15 mouse cellular contexts compared by ENCODE assay signal in the genomic region with DNA sequence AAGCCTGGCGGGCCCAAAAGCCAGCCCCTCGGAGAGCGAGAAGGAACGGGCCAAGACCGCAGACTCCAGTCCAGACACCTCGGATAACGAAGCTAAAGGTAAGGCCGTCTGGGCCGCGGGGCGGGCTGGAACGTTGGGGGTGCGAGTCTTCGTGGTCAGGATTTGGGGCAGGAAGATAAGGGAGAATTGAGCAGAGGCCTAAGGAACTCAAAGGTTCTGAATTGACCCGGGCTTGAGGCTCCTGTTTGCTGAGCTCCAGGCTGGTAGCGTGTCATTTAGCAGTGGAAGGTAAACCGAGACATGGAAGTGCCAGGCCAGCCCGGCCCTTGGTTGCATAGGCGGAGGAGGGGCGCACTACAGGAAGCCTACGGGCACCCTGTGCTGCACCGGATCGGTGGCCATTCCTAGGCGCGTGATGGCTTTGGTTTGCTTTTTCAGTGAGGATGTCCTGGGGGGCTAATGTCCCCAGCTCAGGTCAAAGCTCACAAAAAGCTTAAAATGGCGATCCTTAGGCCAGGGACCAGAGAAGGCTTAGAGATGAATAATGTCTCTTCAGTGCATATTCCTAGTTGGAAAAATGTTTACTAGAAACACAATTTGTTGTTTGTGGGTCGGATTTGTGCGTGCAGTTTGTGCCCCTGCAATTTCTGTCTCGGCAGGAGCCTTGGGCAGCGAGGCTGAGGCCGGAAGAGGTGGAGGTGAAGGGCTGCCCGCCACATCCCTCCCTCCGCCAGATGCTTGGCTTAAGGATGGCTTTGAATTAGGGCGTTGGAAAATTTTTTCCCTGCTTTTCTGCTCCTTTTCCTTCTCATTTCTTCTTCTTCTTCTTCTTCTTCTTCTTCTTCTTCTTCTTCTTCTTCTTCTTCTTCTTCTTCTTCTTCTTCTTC. TPM values are rescaled to one million over a fixed set of nuclear protein-coding genes. Genes with fewer than 3 reads are reported as not detected.
DNase-seq lines count a peak whose midpoint lies in the region; ATAC-seq and TF ChIP-seq lines count a peak whose summit lies in the region.
"Had no signal": no experiment of that assay in that cellular context is flagged by ENCODE, and none has a peak within 500 bp of the region (broad histone marks: within the 10 kb centered on the region; RNA-seq: fewer than 3 reads in every experiment).

No protein-coding gene starts in this region.

- H3K79me2 ChIP-seq in C2C12 (ENCODE audit: control insufficient read depth, insufficient read depth): peaks cover 99% of the 10 kb centered on the region

- no peaks in the 10 kb centered on the region for H3K9me3 ChIP-seq in intestine, embryonic 15.5 days
- H3K9me3 ChIP-seq in limb, embryonic 13.5 days: no peaks in the 10 kb centered on the region

- no peak for ATAC-seq in intestine, embryonic 15.5 days
- no peak for ATAC-seq in limb, embryonic 13.5 days (ENCODE audit: low FRiP score, low read depth)

- H3ac ChIP-seq in C2C12 (ENCODE audit: control insufficient read depth, insufficient read length, low read depth): peak overlapping the region; percentile 92

- peak overlapping the region; percentile 93 for H3K4me3 ChIP-seq in gastrocnemius, adult 2 months
- peak overlapping the region; percentile 71 for H3K4me3 ChIP-seq in C2C12 (ENCODE audit: insufficient read depth, poor library complexity, severe bottlenecking)
- H3K4me3 ChIP-seq in intestine, embryonic 15.5 days (replicated peaks): peak overlapping the region; percentile 28
- H3K4me3 ChIP-seq in limb, embryonic 13.5 days: peak overlapping the region; percentile 37

- peak; percentile 69 for DNase-seq in gastrocnemius, adult 2 months
- no peak for DNase-seq in gastrocnemius, postnatal 4 days (ENCODE audit: low spot score in 2 of 2)
- no peak for DNase-seq in spleen, adult 18-20 months
- DNase-seq in heart, postnatal 25 days (ENCODE audit: low spot score): no peak
- DNase-seq in layer of hippocampus, adult 8-10 months (ENCODE audit: low spot score in 2 of 2): no peak
- DNase-seq: cerebellum, adult 8-10 months; embryo, embryonic 11 days; heart, postnatal 14 days had no signal

- peaks cover 81% of the 10 kb centered on the region for H3K79me3 ChIP-seq in C2C12 (ENCODE audit: low read depth)

- peaks cover 8% of the 10 kb centered on the region for H3K36me3 ChIP-seq in C2C12 (ENCODE audit: control insufficient read depth, insufficient read depth)
- no peaks in the 10 kb centered on the region for H3K36me3 ChIP-seq in intestine, embryonic 15.5 days
- no peaks in the 10 kb centered on the region for H3K36me3 ChIP-seq in limb, embryonic 13.5 days

- H3K27ac ChIP-seq in gastrocnemius, adult 2 months: peak overlapping the region; percentile 99
- H3K27ac ChIP-seq in intestine, embryonic 15.5 days: no peak overlapping the region
- H3K27ac ChIP-seq in limb, embryonic 13.5 days: peak overlapping the region; percentile 63; the same call in 1 of the 2 replicates
- H3K27ac ChIP-seq: stomach, postnatal 0 days had no signal

- H3K4me1 ChIP-seq in intestine, embryonic 15.5 days (replicated peaks): 0 out of 2 replicates have a peak, but pooled peaks cover 5% of the 10 kb centered on the region
- H3K4me1 ChIP-seq in limb, embryonic 13.5 days: peaks cover 18% of the 10 kb centered on the region

- peak overlapping the region; percentile 34 for H3K4me2 ChIP-seq in intestine, embryonic 15.5 days (replicated peaks)
- peak overlapping the region; percentile 58 for H3K4me2 ChIP-seq in limb, embryonic 13.5 days (replicated peaks)

- 0 out of 2 replicates have a peak overlapping the region, but pooled peaks have one; percentile 11 for H3K9ac ChIP-seq in intestine, embryonic 15.5 days
- H3K9ac ChIP-seq in limb, embryonic 13.5 days: peak overlapping the region; percentile 69

- no peaks in the 10 kb centered on the region for H3K27me3 ChIP-seq in C2C12 (ENCODE audit: control insufficient read depth, insufficient read depth, insufficient read length)
- H3K27me3 ChIP-seq in intestine, embryonic 15.5 days (replicated peaks): peaks cover 93% of the 10 kb centered on the region
- peaks cover 96% of the 10 kb centered on the region for H3K27me3 ChIP-seq in limb, embryonic 13.5 days

- intact Hi-C loops in gastrocnemius, adult 2 months (cut with DNase I): loop anchor here (2.0 to 5.0 kb wide), 2 partner anchors 13 to 340 kb away; no protein-coding TSS in a partner anchor
- intact Hi-C loops in heart, postnatal 25 days (cut with DNase I): no loop called here

- TF ChIP-seq CTCF in gastrocnemius, adult 2 months (IDR thresholded peaks at IDR 0.05): no peak
- TF ChIP-seq CTCF in C2C12 (IDR thresholded peaks at IDR 0.05; ENCODE audit: control insufficient read depth, insufficient read depth, insufficient read length): no peak

- 5% methylated on average over 34 of the region's 34 CpGs for WGBS in intestine, embryonic 15.5 days
- WGBS in limb, embryonic 13.5 days: 2% methylated on average over 34 of the region's 34 CpGs

TF ChIP-seq in C2C12, 6 proteins besides CTCF, POLR2A, EP300 and RAD21:
- no peak for TF ChIP-seq CEBPB (IDR thresholded peaks at IDR 0.05; ENCODE audit: low read depth)
- TF ChIP-seq USF1 (IDR thresholded peaks at IDR 0.05; ENCODE audit: low read depth): no peak
- TF ChIP-seq MYOG (IDR thresholded peaks at IDR 0.05; ENCODE audit: control insufficient read depth, extremely low read depth, insufficient read length): no peak
- TF ChIP-seq MAX (IDR thresholded peaks at IDR 0.05): no peak
- no peak for TF ChIP-seq MYOD1 (IDR thresholded peaks at IDR 0.05; ENCODE audit: control insufficient read depth, insufficient read length, low read depth)
- TF ChIP-seq FOSL1 (IDR thresholded peaks at IDR 0.05; ENCODE audit: insufficient read depth, low read length, poor library complexity, severe bottlenecking): no peak

RNA-seq across cellular contexts. Expression of gene Hoxc5, which starts 0.5 kb away (rescaled TPM):
- 1 to 10 TPM; 2.7 to 2.9 TPM for total RNA-seq in gastrocnemius, adult 2 months (2021)
- total RNA-seq in gastrocnemius, postnatal 4 days (2021): 1 to 10 TPM; 4.1 to 5.0 TPM
- 1.6 TPM for polyA plus RNA-seq in C2C12 (2012; fragmentation: generic; extraction: Trizol)
- polyA plus RNA-seq in intestine, embryonic 15.5 days (2015; fragmentation: Nextera tagmentation; extraction: Ambion mirVana): 7.7 and 10.1 TPM in 2 replicates
- polyA plus RNA-seq in limb, embryonic 13.5 days (2015; fragmentation: Nextera tagmentation; extraction: Ambion mirVana): 5.2 and 6.7 TPM in 2 replicates
- total RNA-seq in heart, postnatal 25 days (2021): not detected
- total RNA-seq in layer of hippocampus, adult 8-10 months (2022): not detected
- total RNA-seq: heart, postnatal 14 days; megakaryocyte progenitor cell, adult 5-6 weeks had no signal

RNA-seq across cellular contexts. Expression of gene Hoxc10, which starts 1.2 kb away (rescaled TPM):
- 10 to 100 TPM; 72.4 to 84.8 TPM for total RNA-seq in gastrocnemius, adult 2 months (2021)
- 10 to 100 TPM; 45.2 to 46.4 TPM for total RNA-seq in gastrocnemius, postnatal 4 days (2021)
- 49.6 TPM for polyA plus RNA-seq in C2C12 (2012; fragmentation: generic; extraction: Trizol)
- 1.9 and 2.6 TPM in 2 replicates for polyA plus RNA-seq in intestine, embryonic 15.5 days (2015; fragmentation: Nextera tagmentation; extraction: Ambion mirVana)
- 11.0 and 11.3 TPM in 2 replicates for polyA plus RNA-seq in limb, embryonic 13.5 days (2015; fragmentation: Nextera tagmentation; extraction: Ambion mirVana)
- total RNA-seq in heart, postnatal 25 days (2021): not detected
- not detected for total RNA-seq in layer of hippocampus, adult 8-10 months (2022)
- total RNA-seq: heart, adult 8-10 months; heart, postnatal 14 days; megakaryocyte progenitor cell, adult 5-6 weeks had no signal
- polyA plus RNA-seq: liver, embryonic 16.5 days; stomach, postnatal 0 days had no signal

RNA-seq across cellular contexts. Expression of gene Hoxc9, which starts 8.5 kb away (rescaled TPM):
- total RNA-seq in gastrocnemius, adult 2 months (2021): 1 to 10 TPM; 6.7 to 8.3 TPM
- 1 to 10 TPM; 8.4 to 8.6 TPM for total RNA-seq in gastrocnemius, postnatal 4 days (2021)
- 9.4 TPM for polyA plus RNA-seq in C2C12 (2012; fragmentation: generic; extraction: Trizol)
- 1.3 and 1.4 TPM in 2 replicates for polyA plus RNA-seq in intestine, embryonic 15.5 days (2015; fragmentation: Nextera tagmentation; extraction: Ambion mirVana)
- 1.7 and 2.1 TPM in 2 replicates for polyA plus RNA-seq in limb, embryonic 13.5 days (2015; fragmentation: Nextera tagmentation; extraction: Ambion mirVana)
- not detected for total RNA-seq in heart, postnatal 25 days (2021)
- not detected for total RNA-seq in layer of hippocampus, adult 8-10 months (2022)
- total RNA-seq: heart, adult 8-10 months; heart, postnatal 14 days; megakaryocyte progenitor cell, adult 5-6 weeks had no signal
- polyA plus RNA-seq: liver, embryonic 16.5 days; stomach, postnatal 0 days had no signal

RNA-seq across cellular contexts. Expression of gene Hoxc11, which starts 13.5 kb away (rescaled TPM):
- total RNA-seq in gastrocnemius, adult 2 months (2021): 10 to 100 TPM in 1 of 2 experiments, 1 to 10 TPM in 1; 6.9 to 11.7 TPM
- total RNA-seq in gastrocnemius, postnatal 4 days (2021): 10 to 100 TPM; 11.0 to 12.0 TPM
- 34.6 TPM for polyA plus RNA-seq in C2C12 (2012; fragmentation: generic; extraction: Trizol)
- polyA plus RNA-seq in intestine, embryonic 15.5 days (2015; fragmentation: Nextera tagmentation; extraction: Ambion mirVana): not detected in 2 replicates
- 2.1 and 2.6 TPM in 2 replicates for polyA plus RNA-seq in limb, embryonic 13.5 days (2015; fragmentation: Nextera tagmentation; extraction: Ambion mirVana)
- total RNA-seq in heart, postnatal 25 days (2021): not detected
- total RNA-seq in layer of hippocampus, adult 8-10 months (2022): not detected
- total RNA-seq: heart, adult 8-10 months; heart, postnatal 14 days; megakaryocyte progenitor cell, adult 5-6 weeks had no signal
- polyA plus RNA-seq: liver, embryonic 16.5 days; stomach, postnatal 0 days had no signal

RNA-seq across cellular contexts. Expression of gene Hoxc8, which starts 22.7 kb away (rescaled TPM):
- total RNA-seq in gastrocnemius, adult 2 months (2021): 1 to 10 TPM; 1.0 to 2.8 TPM
- 1 to 10 TPM; 3.2 to 3.3 TPM for total RNA-seq in gastrocnemius, postnatal 4 days (2021)
- 1.1 TPM for polyA plus RNA-seq in C2C12 (2012; fragmentation: generic; extraction: Trizol)
- 6.2 and 7.0 TPM in 2 replicates for polyA plus RNA-seq in intestine, embryonic 15.5 days (2015; fragmentation: Nextera tagmentation; extraction: Ambion mirVana)
- 2.7 and 3.0 TPM in 2 replicates for polyA plus RNA-seq in limb, embryonic 13.5 days (2015; fragmentation: Nextera tagmentation; extraction: Ambion mirVana)
- not detected for total RNA-seq in heart, postnatal 25 days (2021)
- total RNA-seq in layer of hippocampus, adult 8-10 months (2022): not detected
- total RNA-seq: heart, adult 8-10 months; heart, postnatal 14 days; megakaryocyte progenitor cell, adult 5-6 weeks had no signal
- polyA plus RNA-seq: liver, embryonic 16.5 days had no signal

Comparison
In these comparisons a context has a peak if more than half of its experiments do, and no peak if none do; other contexts are left out.
1. H3K4me3 ChIP-seq: peak in every context shown above with its lines; median percentile 93 in gastrocnemius, adult 2 months; 71 in C2C12; 37 in limb, embryonic 13.5 days; 28 in intestine, embryonic 15.5 days.
2. RNA of gene Hoxc10, which starts 1.2 kb away (total RNA-seq): 72.4 to 84.8 TPM in gastrocnemius, adult 2 months and 45.2 to 46.4 TPM in gastrocnemius, postnatal 4 days; not detected in heart, postnatal 25 days and not detected in layer of hippocampus, adult 8-10 months; every median in the first group is over 10 times any median in the second.
3. RNA of gene Hoxc9, which starts 8.5 kb away (total RNA-seq): 8.4 to 8.6 TPM in gastrocnemius, postnatal 4 days and 6.7 to 8.3 TPM in gastrocnemius, adult 2 months; not detected in heart, postnatal 25 days and not detected in layer of hippocampus, adult 8-10 months; every median in the first group is over 4 times any median in the second.